Mouse (Mus musculus): ENCODE measurements around the gene G3bp1. TPM values are rescaled to one million over a fixed set of nuclear protein-coding genes. Genes with fewer than 3 reads are reported as not detected.

G3bp1 gene
- total and polyA plus RNA-seq, 2 experiments from 2014 or later: 48.5 to 59.4 TPM

GRCm38 (mm10) chr11:55459850-55460558, 9.5 kb upstream of the G3bp1 start:
- no peak for TF ChIP-seq CTCF (IDR thresholded peaks at IDR 0.05; ENCODE audit: low read depth)
- TF ChIP-seq EP300 (IDR thresholded peaks at IDR 0.05; ENCODE audit: low read depth): no peak
- H3K27ac ChIP-seq (ENCODE audit: low read depth): peak overlapping the region; percentile 68; the same call in 1 of the 2 replicates
- peak overlapping the region; percentile 82 for H3K4me2 ChIP-seq (ENCODE audit: low read depth, low read length)
- peak overlapping the region; percentile 55 for H3K9ac ChIP-seq (replicated peaks; ENCODE audit: low read depth, low read length)
- H3K4me1 ChIP-seq (ENCODE audit: control insufficient read depth, insufficient read depth): peaks cover 11% of the 10 kb centered on the region; the same call in 1 of the 2 replicates
- peak overlapping the region; percentile 65 for H3K4me3 ChIP-seq (ENCODE audit: low read depth, low read length)
- WGBS: 17% methylated on average over 3 of the region's 3 CpGs
- H3K9me3 ChIP-seq (replicated peaks; ENCODE audit: control insufficient read depth, low read length): no peaks in the 10 kb centered on the region
- no peaks in the 10 kb centered on the region for H3K27me3 ChIP-seq (ENCODE audit: control insufficient read depth, insufficient read depth, low read length)
- DNase-seq (ENCODE audit: low spot score): no peak
- no peak for ATAC-seq (ENCODE audit: insufficient read depth, low read depth)
- H3K36me3 ChIP-seq (replicated peaks; ENCODE audit: control insufficient read depth, insufficient read depth, low read length): no peaks in the 10 kb centered on the region; the same call in 1 of the 2 replicates

- Histone ChIP-seq H3K27me3 (ENCODE audit: control insufficient read depth, insufficient read depth, low read length) (no peaks in the 10 kb centered on the region), H3K4me1 (ENCODE audit: control insufficient read depth, insufficient read depth) (peaks cover 11% of the 10 kb centered on the region; the same call in 1 of the 2 replicates), H3K9ac (replicated peaks; ENCODE audit: low read depth, low read length) (peak overlapping the region; percentile 55), H3K4me2 (ENCODE audit: low read depth, low read length) (peak overlapping the region; percentile 82), H3K4me3 (ENCODE audit: low read depth, low read length) (peak overlapping the region; percentile 65), H3K9me3 (replicated peaks; ENCODE audit: control insufficient read depth, low read length) (no peaks in the 10 kb centered on the region), H3K27ac (ENCODE audit: low read depth) (peak overlapping the region; percentile 68), H3K36me3 (replicated peaks; ENCODE audit: control insufficient read depth, insufficient read depth, low read length) (no peaks in the 10 kb centered on the region; the same call in 1 of the 2 replicates)
- under 1% methylated on average over 17 of the region's 17 CpGs for WGBS
- DNase-seq (ENCODE audit: low spot score) (no peak), ATAC-seq (ENCODE audit: insufficient read depth, low read depth) (peak; percentile 40)
- TF ChIP-seq CTCF (IDR thresholded peaks at IDR 0.05; ENCODE audit: low read depth) (peak; percentile 12; the same call in 1 of the 2 replicates), EP300 (IDR thresholded peaks at IDR 0.05; ENCODE audit: low read depth) (no peak)
Measured at GRCm38 (mm10) chr11:55460559-55461018, 8.9 kb upstream of the G3bp1 start.

- ATAC-seq (ENCODE audit: insufficient read depth, low read depth): peak; percentile 98
- TF ChIP-seq CTCF (IDR thresholded peaks at IDR 0.05; ENCODE audit: low read depth) (no peak), EP300 (IDR thresholded peaks at IDR 0.05; ENCODE audit: low read depth) (no peak)
- Histone ChIP-seq H3K9me3 (replicated peaks; ENCODE audit: control insufficient read depth, low read length) (no peaks in the 10 kb centered on the region), H3K27me3 (ENCODE audit: control insufficient read depth, insufficient read depth, low read length) (no peaks in the 10 kb centered on the region), H3K9ac (replicated peaks; ENCODE audit: low read depth, low read length) (peak within 1 kb of the TSS; percentile 55), H3K4me1 (ENCODE audit: control insufficient read depth, insufficient read depth) (peaks cover 11% of the 10 kb centered on the region; the same call in 1 of the 2 replicates), H3K36me3 (replicated peaks; ENCODE audit: control insufficient read depth, insufficient read depth, low read length) (no peaks in the 10 kb centered on the region; the same call in 1 of the 2 replicates), H3K27ac (ENCODE audit: low read depth) (peak within 1 kb of the TSS; percentile 85), H3K4me2 (ENCODE audit: low read depth, low read length) (peak within 1 kb of the TSS; percentile 82), H3K4me3 (ENCODE audit: low read depth, low read length) (peak within 1 kb of the TSS; percentile 65)
- DNase-seq (ENCODE audit: low spot score): peak; percentile 97
- under 1% methylated on average over 35 of the region's 36 CpGs for WGBS
Measured at GRCm38 (mm10) chr11:55461019-55461645, 8.4 kb upstream of the G3bp1 start, which contains the start of gene Atox1. Gene Atox1, minus strand, starts transcription at chr11:55461239.

- WGBS: 97% methylated on average over 9 of the region's 9 CpGs
- H3K27ac ChIP-seq (ENCODE audit: low read depth): no peak overlapping the region
Measured at GRCm38 (mm10) chr11:55462149-55462548, 7.3 kb upstream of the G3bp1 start.

DNA sequence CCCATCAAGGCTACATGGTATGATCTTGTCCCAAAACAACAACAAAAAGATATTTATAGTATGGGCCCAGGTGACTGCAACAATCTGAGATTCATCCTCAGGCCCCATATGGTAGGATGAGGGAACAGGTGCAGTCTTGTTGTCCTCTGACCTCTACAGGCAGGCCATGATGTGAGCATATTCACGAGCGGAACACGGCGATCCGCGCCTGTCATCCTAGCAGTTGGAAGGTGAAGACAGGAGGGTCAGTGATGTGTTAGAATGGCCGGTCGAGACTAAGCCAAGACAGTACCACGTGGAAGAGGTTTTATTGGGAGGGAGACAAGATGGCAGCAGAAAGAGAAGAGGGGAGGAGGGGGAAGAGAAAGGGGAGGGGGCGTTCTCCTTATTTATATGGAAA, 4.8 kb upstream of the G3bp1 start:
- Histone ChIP-seq H3K4me1 (ENCODE audit: control insufficient read depth, insufficient read depth) (peaks cover 18% of the 10 kb centered on the region), H3K4me3 (ENCODE audit: low read depth, low read length) (no peak overlapping the region), H3K27me3 (ENCODE audit: control insufficient read depth, insufficient read depth, low read length) (no peaks in the 10 kb centered on the region), H3K4me2 (ENCODE audit: low read depth, low read length) (no peak overlapping the region), H3K36me3 (replicated peaks; ENCODE audit: control insufficient read depth, insufficient read depth, low read length) (no peaks in the 10 kb centered on the region), H3K27ac (ENCODE audit: low read depth) (no peak overlapping the region), H3K9ac (replicated peaks; ENCODE audit: low read depth, low read length) (no peak overlapping the region), H3K9me3 (replicated peaks; ENCODE audit: control insufficient read depth, low read length) (no peaks in the 10 kb centered on the region)
- 77% methylated on average over 10 of the region's 10 CpGs for WGBS
- DNase-seq (ENCODE audit: low spot score) (no peak), ATAC-seq (ENCODE audit: insufficient read depth, low read depth) (no peak)
- TF ChIP-seq CTCF (IDR thresholded peaks at IDR 0.05; ENCODE audit: low read depth): no peak
- no peak for TF ChIP-seq EP300 (IDR thresholded peaks at IDR 0.05; ENCODE audit: low read depth)

More at GRCm38 (mm10) chr11:55462149-55462548, 7.3 kb upstream of the G3bp1 start:
- no peaks in the 10 kb centered on the region; the same call in 1 of the 2 replicates for H3K36me3 ChIP-seq (replicated peaks; ENCODE audit: control insufficient read depth, insufficient read depth, low read length)
- H3K4me2 ChIP-seq (ENCODE audit: low read depth, low read length): no peak overlapping the region
- H3K4me1 ChIP-seq (ENCODE audit: control insufficient read depth, insufficient read depth): peaks cover 11% of the 10 kb centered on the region; the same call in 1 of the 2 replicates
- DNase-seq (ENCODE audit: low spot score): no peak
- no peak overlapping the region for H3K9ac ChIP-seq (replicated peaks; ENCODE audit: low read depth, low read length)
- no peak overlapping the region for H3K4me3 ChIP-seq (ENCODE audit: low read depth, low read length)
- no peak for ATAC-seq (ENCODE audit: insufficient read depth, low read depth)
- no peaks in the 10 kb centered on the region for H3K27me3 ChIP-seq (ENCODE audit: control insufficient read depth, insufficient read depth, low read length)
- TF ChIP-seq EP300 (IDR thresholded peaks at IDR 0.05; ENCODE audit: low read depth): no peak
- TF ChIP-seq CTCF (IDR thresholded peaks at IDR 0.05; ENCODE audit: low read depth): no peak
- H3K9me3 ChIP-seq (replicated peaks; ENCODE audit: control insufficient read depth, low read length): no peaks in the 10 kb centered on the region
